Mouse (Mus musculus) ES-E14 (cell line): ENCODE data around the gene Tigd2. TPM values are rescaled to one million over a fixed set of nuclear protein-coding genes. Genes with fewer than 3 reads are reported as not detected.
"Not testable (repeated sequence)": the region's sequence is repeated elsewhere in the genome, so short reads cannot be mapped to it uniquely, and the experiment has no call there.

Source experiments
- DNase-seq: peaks from one replicate; pipeline ENCODE4 v3.0.0-alpha.2; 2013; ENCODE audit warnings: low read depth, low spot score
- H3K27ac ChIP-seq: 2 replicates; pipeline ENCODE4 v1.5.1; 2012; ENCODE audit warnings: low read depth, mild to moderate bottlenecking, low read length, moderate library complexity, mixed read lengths; ENCODE audit not compliant: poor library complexity, insufficient read depth, severe bottlenecking
- H3K36me3 ChIP-seq: 2 replicates; pipeline ENCODE4 v1.6.1; 2012; ENCODE audit warnings: mild to moderate bottlenecking, low read length, moderate library complexity, mixed read lengths; ENCODE audit not compliant: control insufficient read depth, poor library complexity, insufficient read depth, severe bottlenecking
- H3K4me1 ChIP-seq, 2 experiments: fragments of 150-350 bp in 1 of 2; sonication (generic) in 1 of 2; 2 replicates each; pipeline ENCODE4 v1.6.1; 2012; ENCODE audit warnings: low read length in 2 of 2, mild to moderate bottlenecking in 1 of 2, mixed read lengths in 1 of 2; ENCODE audit not compliant: control insufficient read depth in 2 of 2, insufficient read depth in 2 of 2, poor library complexity in 1 of 2
- H3K4me3 ChIP-seq, 2 experiments: fragments of 150-350 bp in 1 of 2; sonication (generic) in 1 of 2; 2 replicates each; pipeline ENCODE4 v1.5.1; 2012; ENCODE audit warnings: low read length in 2 of 2, low read depth in 1 of 2, mild to moderate bottlenecking in 1 of 2, mixed read lengths in 1 of 2; ENCODE audit not compliant: insufficient read depth in 1 of 2, poor library complexity in 1 of 2, severe bottlenecking in 1 of 2
- H3K9ac ChIP-seq: 2 replicates; pipeline ENCODE4 v1.6.1; 2012; ENCODE audit warnings: low read depth, mild to moderate bottlenecking, low read length, mixed read lengths; ENCODE audit not compliant: poor library complexity, insufficient read depth, severe bottlenecking
- H3K9me3 ChIP-seq: fragments of 150-350 bp; sonication (generic); 2 replicates; pipeline ENCODE4 v1.6.1; 2012; ENCODE audit warnings: low read depth, mild to moderate bottlenecking, low read length; ENCODE audit not compliant: control insufficient read depth, insufficient read depth
- CHD2 ChIP-seq: IDR thresholded peaks from 2 replicates; pipeline ENCODE4 v1.6.1; 2014; ENCODE audit warnings: mild to moderate bottlenecking, low read depth, low read length, inconsistent platforms
- HCFC1 ChIP-seq: IDR thresholded peaks from 2 replicates; pipeline ENCODE4 v1.6.1; 2012; ENCODE audit warnings: low read length, inconsistent platforms, borderline replicate concordance; ENCODE audit not compliant: insufficient read depth
- MAFK ChIP-seq: IDR thresholded peaks from 2 replicates; pipeline ENCODE4 v1.6.1; 2014; ENCODE audit warnings: mild to moderate bottlenecking, low read depth, low read length, inconsistent platforms; ENCODE audit not compliant: insufficient read depth
- ZC3H11A ChIP-seq: IDR thresholded peaks from 2 replicates; pipeline ENCODE4 v1.6.1; 2012; ENCODE audit warnings: low read depth, mild to moderate bottlenecking, inconsistent platforms, low read length, borderline replicate concordance
- ZNF384 ChIP-seq: IDR thresholded peaks from 2 replicates; pipeline ENCODE4 v1.6.1; 2012; ENCODE audit warnings: low read depth, low read length, inconsistent platforms
- in situ Hi-C, 2 experiments: fragments of 600-800 bp; cut with MboI; formaldehyde crosslinking; loops; one replicate each; pipeline ENCODE4 v1.15.1; 2025; ENCODE audit warnings: low sequenced_read_pairs in 2 of 2, inconsistent platforms in 1 of 2; ENCODE audit not compliant: unreplicated experiment in 2 of 2
- total RNA-seq: library from RNA; depleted of rRNA; stranded (reverse); fragments of 300-350 nt; gene quantifications from 2 replicates; pipeline ENCODE4 v1.2.3, GENCODE M21; 2012

Tigd2 gene
- total RNA-seq, 1 experiment, result 6.6 TPM

- TF ChIP-seq MAFK (no peak), ZC3H11A (no peak), HCFC1 (no peak), CHD2 (no peak), ZNF384 (no peak)
- H3K36me3 ChIP-seq, result no peaks in the 10 kb centered on the region
- H3K27ac ChIP-seq, result no peak overlapping the region
- H3K9me3 ChIP-seq, result no peaks in the 10 kb centered on the region
- no peak overlapping the region for H3K9ac ChIP-seq
- H3K4me1 ChIP-seq, result no peaks in the 10 kb centered on the region
- no peak for DNase-seq
- in situ Hi-C loops, result loop anchor here in 1 of 2 experiments (25.0 kb wide), 1 partner anchor 398 kb away; no protein-coding TSS in a partner anchor
- no peak overlapping the region for H3K4me3 ChIP-seq
Observed at GRCm38 (mm10) chr6:59185010-59185699, 23.5 kb upstream of the Tigd2 start.

GRCm38 (mm10) chr6:59190006-59190405 lies 18.7 kb upstream of the Tigd2 start:
- no peak for TF ChIP-seq ZC3H11A
- TF ChIP-seq HCFC1, result no peak
- TF ChIP-seq MAFK, result no peak
- Histone ChIP-seq H3K4me1 (no peaks in the 10 kb centered on the region), H3K9ac (no peak overlapping the region), H3K27ac (no peak overlapping the region), H3K9me3 (no peaks in the 10 kb centered on the region), H3K36me3 (no peaks in the 10 kb centered on the region), H3K4me3 (no peak overlapping the region)
- in situ Hi-C loops, result loop anchor here in 1 of 2 experiments (25.0 kb wide), 1 partner anchor 403 kb away; no protein-coding TSS in a partner anchor
- no peak for DNase-seq

- not testable (repeated sequence) for H3K4me1 ChIP-seq, H3K9me3 ChIP-seq, DNase-seq, H3K36me3 ChIP-seq, H3K27ac ChIP-seq, H3K4me3 ChIP-seq, H3K9ac ChIP-seq
- in situ Hi-C loops, result loop anchor here in 1 of 2 experiments (25.0 kb wide), 1 partner anchor 407 kb away; no protein-coding TSS in a partner anchor
Observed at GRCm38 (mm10) chr6:59194518-59194917, 14.2 kb upstream of the Tigd2 start.

GRCm38 (mm10) chr6:59195849-59196635 lies 12.6 kb upstream of the Tigd2 start:
- no peak for DNase-seq
- H3K27ac ChIP-seq, result no peak overlapping the region
- TF ChIP-seq CHD2 (no peak), MAFK (no peak), ZC3H11A (no peak), HCFC1 (no peak), ZNF384 (no peak)
- no peaks in the 10 kb centered on the region for H3K9me3 ChIP-seq
- H3K4me3 ChIP-seq, result no peak overlapping the region
- no peaks in the 10 kb centered on the region for H3K36me3 ChIP-seq
- H3K4me1 ChIP-seq, result no peaks in the 10 kb centered on the region
- no peak overlapping the region for H3K9ac ChIP-seq
- in situ Hi-C loops, result loop anchor here in 1 of 2 experiments (25.0 kb wide), 1 partner anchor 409 kb away; no protein-coding TSS in a partner anchor
